Comparison of ENCODE assay signal across 8 mouse cellular contexts in genomic region chr13:108127130-108127529, GRCm38 (mm10). TPM values are rescaled to one million over a fixed set of nuclear protein-coding genes. Genes with fewer than 3 reads are reported as not detected.
A peak's percentile ranks its signal among the peaks of the same experiment; 100 is the strongest.
DNase-seq lines count a peak whose midpoint lies in the region; ATAC-seq and TF ChIP-seq lines count a peak whose summit lies in the region.

No protein-coding gene starts in this region.

- H3K36me3 ChIP-seq in midbrain, embryonic 14.5 days (ENCODE audit: control insufficient read depth, insufficient read depth, low read length), result no peaks in the 10 kb centered on the region
- H3K36me3 ChIP-seq in midbrain, embryonic 15.5 days (replicated peaks), result no peaks in the 10 kb centered on the region
- H3K36me3 ChIP-seq in small intestine, adult 2 months (ENCODE audit: control insufficient read depth, insufficient read depth, low read length), result no peaks in the 10 kb centered on the region

- H3K9ac ChIP-seq in midbrain, embryonic 14.5 days (replicated peaks; ENCODE audit: low read length), result no peak overlapping the region
- no peak overlapping the region for H3K9ac ChIP-seq in midbrain, embryonic 15.5 days

- no peak overlapping the region for H3K27ac ChIP-seq in midbrain, embryonic 14.5 days (replicated peaks; ENCODE audit: low read depth, low read length)
- H3K27ac ChIP-seq in midbrain, embryonic 15.5 days, result no peak overlapping the region
- H3K27ac ChIP-seq in small intestine, adult 2 months (ENCODE audit: insufficient read depth, low read depth, low read length), result no peak overlapping the region

- ATAC-seq in midbrain, embryonic 14.5 days (ENCODE audit: low FRiP score, low TSS enrichment), result no peak
- no peak for ATAC-seq in midbrain, embryonic 15.5 days (replicated peaks)

- H3K4me3 ChIP-seq in midbrain, embryonic 14.5 days (replicated peaks; ENCODE audit: low read depth, low read length), result no peak overlapping the region
- no peak overlapping the region for H3K4me3 ChIP-seq in midbrain, embryonic 15.5 days
- no peak overlapping the region for H3K4me3 ChIP-seq in small intestine, adult 2 months (ENCODE audit: low read depth, low read length)

- no peak overlapping the region for H3K4me2 ChIP-seq in midbrain, embryonic 14.5 days (ENCODE audit: low read length)
- H3K4me2 ChIP-seq in midbrain, embryonic 15.5 days, result no peak overlapping the region

- no peak for TF ChIP-seq POLR2A in small intestine, adult 2 months (IDR thresholded peaks at IDR 0.05; ENCODE audit: low read depth, low read length)

- DNase-seq in gastrocnemius, adult 18-20 months (ENCODE audit: low spot score), result peak; percentile 11
- no peak for DNase-seq in gastrocnemius, postnatal 25 days
- peak; percentile 70 for DNase-seq in midbrain, embryonic 14.5 days
- peak; percentile 34 for DNase-seq in c-Kit-positive CD71-negative TER-119-negative erythroid progenitor cells, embryonic 14.5 days (ENCODE audit: low read depth)
- DNase-seq in kidney, postnatal 25 days, result peak; percentile 45 to 74
- DNase-seq in gastrocnemius, adult 8-10 months (ENCODE audit: low spot score in 2 of 2), result no peak

- H3K27me3 ChIP-seq in midbrain, embryonic 14.5 days (ENCODE audit: control insufficient read depth, insufficient read depth, low read length), result no peaks in the 10 kb centered on the region
- no peaks in the 10 kb centered on the region for H3K27me3 ChIP-seq in midbrain, embryonic 15.5 days (replicated peaks)
- no peaks in the 10 kb centered on the region for H3K27me3 ChIP-seq in small intestine, adult 2 months (ENCODE audit: control insufficient read depth, insufficient read depth, low read length)

- 3% methylated on average over 1 of the region's 1 CpGs for WGBS in midbrain, embryonic 14.5 days
- 7% methylated on average over 1 of the region's 1 CpGs for WGBS in midbrain, embryonic 15.5 days
- 0% methylated on average over 1 of the region's 1 CpGs for WGBS in small intestine, adult 2 months

- TF ChIP-seq CTCF in small intestine, adult 2 months (IDR thresholded peaks at IDR 0.05; ENCODE audit: extremely low read depth, insufficient read length, insufficient replicate concordance, low read depth, low read length), result peak; percentile 40; the same call in 1 of the 2 replicates

- peaks cover 16% of the 10 kb centered on the region for H3K4me1 ChIP-seq in midbrain, embryonic 14.5 days (ENCODE audit: control insufficient read depth, insufficient read depth, low read length)
- peaks cover 11% of the 10 kb centered on the region; the same call in 1 of the 2 replicates for H3K4me1 ChIP-seq in midbrain, embryonic 15.5 days
- H3K4me1 ChIP-seq in small intestine, adult 2 months (ENCODE audit: control insufficient read depth, insufficient read depth, insufficient read length, low read length), result no peaks in the 10 kb centered on the region

- H3K9me3 ChIP-seq in midbrain, embryonic 14.5 days (ENCODE audit: control insufficient read depth, low read length), result no peaks in the 10 kb centered on the region
- no peaks in the 10 kb centered on the region for H3K9me3 ChIP-seq in midbrain, embryonic 15.5 days

RNA-seq across cellular contexts. Expression of gene Ndufaf2, which starts 31.3 kb away (rescaled TPM):
- total RNA-seq in gastrocnemius, adult 18-20 months (2021), result 10 to 100 TPM; 20.4 to 24.3 TPM
- 10 to 100 TPM; 12.6 to 13.6 TPM for total RNA-seq in gastrocnemius, postnatal 25 days (2021)
- 64.3 and 77.1 TPM in 2 replicates for polyA plus RNA-seq in midbrain, embryonic 14.5 days (2014; fragmentation: Nextera tagmentation; extraction: Ambion mirVana)
- polyA plus RNA-seq in midbrain, embryonic 15.5 days (2015; fragmentation: Nextera tagmentation; extraction: Ambion mirVana), result 65.8 and 66.0 TPM in 2 replicates
- 0.84 and 0.94 TPM in 2 replicates for polyA plus RNA-seq in small intestine, adult 2 months (2012; rRNA removed)
- 10 to 100 TPM; 13.2 to 16.5 (median 15.2) TPM for total RNA-seq in gastrocnemius, adult 8-10 months (2022)

RNA-seq across cellular contexts. Expression of gene Ercc8, which starts 31.4 kb away (rescaled TPM):
- 1 to 10 TPM; 4.7 to 5.1 TPM for total RNA-seq in gastrocnemius, adult 18-20 months (2021)
- 1 to 10 TPM; 5.9 to 7.3 TPM for total RNA-seq in gastrocnemius, postnatal 25 days (2021)
- polyA plus RNA-seq in midbrain, embryonic 14.5 days (2014; fragmentation: Nextera tagmentation; extraction: Ambion mirVana), result 32.2 and 32.9 TPM in 2 replicates
- polyA plus RNA-seq in midbrain, embryonic 15.5 days (2015; fragmentation: Nextera tagmentation; extraction: Ambion mirVana), result 33.7 and 36.1 TPM in 2 replicates
- polyA plus RNA-seq in small intestine, adult 2 months (2012; rRNA removed), result 3.2 and 5.0 TPM in 2 replicates
- total RNA-seq in gastrocnemius, adult 8-10 months (2022), result 1 to 10 TPM; 4.9 to 7.0 (median 5.6) TPM

Comparison
In these comparisons a context has a peak if more than half of its experiments do, and no peak if none do; other contexts are left out.
1. DNase-seq: peak in gastrocnemius, adult 18-20 months (single experiment), midbrain, embryonic 14.5 days (single experiment), c-Kit-positive CD71-negative TER-119-negative erythroid progenitor cells, embryonic 14.5 days (single experiment) and kidney, postnatal 25 days (2 of 2); none in gastrocnemius, postnatal 25 days (single experiment) and gastrocnemius, adult 8-10 months (0 of 2).